Mouse (Mus musculus) thymus, adult 2 months (tissue): ENCODE results near the gene Lypla2. TPM values are rescaled to one million over a fixed set of nuclear protein-coding genes. Genes with fewer than 3 reads are reported as not detected.

Source experiments
- DNase-seq: peaks from one replicate; pipeline ENCODE4 v3.0.0; 2021
- H3K27ac ChIP-seq: fragments of 200-500 bp; 2 replicates; pipeline ENCODE4 v1.5.1; 2012; ENCODE audit warnings: low read length, control low read depth; ENCODE audit not compliant: control insufficient read depth, insufficient read depth
- H3K27me3 ChIP-seq: fragments of 200-500 bp; 2 replicates; pipeline ENCODE4 v1.6.1; 2012; ENCODE audit warnings: mild to moderate bottlenecking, low read length, moderate library complexity, mixed read lengths; ENCODE audit not compliant: control insufficient read depth, insufficient read depth
- H3K36me3 ChIP-seq: fragments of 200-500 bp; 2 replicates; pipeline ENCODE4 v1.6.1; 2012; ENCODE audit warnings: mild to moderate bottlenecking, low read length, moderate library complexity; ENCODE audit not compliant: control insufficient read depth, insufficient read depth
- H3K4me1 ChIP-seq: fragments of 200-500 bp; replicated peaks from 2 replicates; pipeline ENCODE4 v1.6.1; 2012; ENCODE audit warnings: low read length; ENCODE audit not compliant: control insufficient read depth, insufficient read depth
- H3K4me3 ChIP-seq: fragments of 200-500 bp; 2 replicates; pipeline ENCODE4 v1.5.1; 2012; ENCODE audit warnings: mild to moderate bottlenecking, low read length, control low read depth, moderate library complexity; ENCODE audit not compliant: control insufficient read depth, insufficient read depth
- CTCF ChIP-seq: fragments of 200-500 bp; IDR thresholded peaks from 2 replicates; pipeline ENCODE4 v1.5.1; 2012; ENCODE audit warnings: mild to moderate bottlenecking, control low read depth, low read length, moderate library complexity, borderline replicate concordance; ENCODE audit not compliant: control insufficient read depth, poor library complexity, insufficient read depth; ENCODE audit errors: extremely low read depth
- POLR2A ChIP-seq: fragments of 200-500 bp; IDR thresholded peaks from 2 replicates; pipeline ENCODE4 v1.6.1; 2012; ENCODE audit warnings: mild to moderate bottlenecking, low read length, control low read depth, moderate library complexity; ENCODE audit not compliant: control insufficient read depth, poor library complexity, insufficient read depth; ENCODE audit errors: extremely low read depth
- WGBS: fragments of 180-500 bp; shearing (Covaris S2); methylation state at CpG from one replicate; pipeline ENCODE4 v1.1.7; 2018; 5-methylcytosine and 5-hydroxymethylcytosine counted together
- polyA plus RNA-seq: library from polyadenylated mRNA; depleted of rRNA; stranded (reverse); fragments of >200 nt; gene quantifications from 2 replicates; pipeline ENCODE4 v1.2.3, GENCODE M21; 2012

Gene Lypla2
- polyA plus RNA-seq, 1 experiment: 224 TPM

DNA sequence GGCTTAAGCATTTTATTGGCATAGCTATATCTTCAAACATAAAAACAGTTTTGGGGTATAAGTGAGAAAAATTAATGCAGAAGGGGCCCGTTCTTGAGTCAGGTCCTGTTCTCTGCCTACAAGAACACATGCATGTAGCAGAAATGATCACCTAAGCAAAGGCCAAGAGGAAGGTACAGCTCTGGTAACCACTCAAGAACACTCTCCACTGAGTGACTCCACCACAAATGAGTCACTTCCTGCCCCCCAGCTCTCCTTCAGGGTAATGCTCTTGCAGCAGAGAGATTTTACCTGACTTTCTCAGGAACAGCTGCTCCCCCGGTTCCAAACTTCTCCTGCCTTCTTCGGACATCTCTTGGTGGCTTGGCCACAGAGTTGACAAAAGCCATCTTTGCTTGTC lies 34.4 kb upstream of the Lypla2 start:
- no peak for DNase-seq
- Histone ChIP-seq H3K4me1 (no peaks in the 10 kb centered on the region), H3K27ac (no peak overlapping the region), H3K36me3 (peaks cover 92% of the 10 kb centered on the region), H3K4me3 (no peak overlapping the region), H3K27me3 (no peaks in the 10 kb centered on the region)
- TF ChIP-seq POLR2A: no peak
- TF ChIP-seq CTCF: no peak
- 78% methylated on average over 3 of the region's 3 CpGs for WGBS

GRCm38 (mm10) chr4:136004921-136005320 lies 32.5 kb upstream of the Lypla2 start:
- WGBS: 94% methylated on average over 2 of the region's 2 CpGs
- H3K36me3 ChIP-seq: peaks cover 73% of the 10 kb centered on the region

DNA sequence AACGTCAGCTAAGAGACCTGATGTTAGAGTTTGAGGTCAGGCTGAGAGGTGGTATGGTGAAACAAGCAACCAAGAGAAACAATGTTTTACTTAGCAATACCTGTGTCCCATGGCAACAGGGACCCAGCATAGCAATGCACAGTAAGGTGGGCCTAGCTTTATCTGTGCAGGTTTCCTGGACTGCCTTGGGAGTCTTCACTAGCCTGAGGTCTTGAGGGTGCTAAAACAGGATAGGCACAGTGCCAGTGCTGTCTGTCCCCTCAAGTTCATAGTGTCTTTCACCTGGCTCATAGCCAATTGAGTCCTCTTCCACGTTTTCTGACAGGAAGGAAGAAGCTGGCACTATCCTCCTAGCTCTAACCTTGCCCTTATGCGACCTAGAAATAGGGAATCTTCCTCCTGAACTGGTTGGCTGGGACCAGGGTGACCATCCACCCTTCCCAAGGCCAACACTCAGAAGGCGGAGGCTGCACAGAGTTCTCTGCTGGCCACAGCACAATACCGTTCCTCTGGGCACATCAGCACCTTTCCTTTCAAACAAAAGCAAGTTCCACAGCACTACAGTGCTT lies 31.8 kb upstream of the Lypla2 start:
- WGBS: 90% methylated on average over 5 of the region's 5 CpGs
- H3K4me3 ChIP-seq: no peak overlapping the region
- no peak for TF ChIP-seq POLR2A
- no peak for TF ChIP-seq CTCF
- no peaks in the 10 kb centered on the region for H3K27me3 ChIP-seq
- no peak for DNase-seq
- H3K27ac ChIP-seq: no peak overlapping the region
- H3K4me1 ChIP-seq: no peaks in the 10 kb centered on the region
- H3K36me3 ChIP-seq: peaks cover 66% of the 10 kb centered on the region

More at GRCm38 (mm10) chr4:136004921-136005320, 32.5 kb upstream of the Lypla2 start:
- Histone ChIP-seq H3K27me3 (no peaks in the 10 kb centered on the region), H3K4me1 (no peaks in the 10 kb centered on the region), H3K4me3 (no peak overlapping the region), H3K27ac (no peak overlapping the region)
- TF ChIP-seq POLR2A (no peak), CTCF (no peak)
- no peak for DNase-seq

DNA sequence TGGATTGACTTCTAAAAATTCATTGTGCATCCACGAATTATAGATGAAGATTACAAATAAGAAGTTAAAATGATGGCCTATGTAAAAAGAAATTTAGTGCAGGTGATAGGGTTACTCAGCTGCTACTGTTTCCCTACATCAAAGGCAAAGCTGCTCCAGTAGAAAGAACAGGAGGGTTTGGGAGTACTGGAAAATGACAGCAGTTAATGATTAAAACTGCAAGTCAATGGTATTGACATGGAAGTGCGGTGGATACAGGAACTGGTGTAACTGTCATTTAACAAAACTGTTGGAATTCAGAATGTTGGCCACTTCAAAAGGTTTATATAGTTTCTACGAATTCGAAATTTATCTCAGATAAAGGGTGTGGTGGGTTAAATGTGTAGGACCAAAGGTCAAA lies 22.7 kb upstream of the Lypla2 start:
- H3K27ac ChIP-seq: no peak overlapping the region
- no peak overlapping the region for H3K4me3 ChIP-seq
- no peaks in the 10 kb centered on the region for H3K36me3 ChIP-seq
- TF ChIP-seq CTCF: no peak
- TF ChIP-seq POLR2A: no peak
- H3K4me1 ChIP-seq: no peaks in the 10 kb centered on the region
- H3K27me3 ChIP-seq: no peaks in the 10 kb centered on the region
- 94% methylated on average over 4 of the region's 4 CpGs for WGBS
- DNase-seq: no peak

GRCm38 (mm10) chr4:135993941-135994340 lies 21.5 kb upstream of the Lypla2 start:
- Histone ChIP-seq H3K4me1 (no peaks in the 10 kb centered on the region), H3K27me3 (no peaks in the 10 kb centered on the region), H3K27ac (no peak overlapping the region), H3K36me3 (no peaks in the 10 kb centered on the region), H3K4me3 (no peak overlapping the region)
- TF ChIP-seq CTCF (no peak), POLR2A (no peak)
- no peak for DNase-seq
- 98% methylated on average over 6 of the region's 6 CpGs for WGBS

- Histone ChIP-seq H3K27me3 (no peaks in the 10 kb centered on the region), H3K4me1 (peaks cover 8% of the 10 kb centered on the region), H3K36me3 (peaks cover 6% of the 10 kb centered on the region), H3K4me3 (no peak overlapping the region), H3K27ac (no peak overlapping the region)
- TF ChIP-seq CTCF: no peak
- DNase-seq: no peak
- 87% methylated on average over 9 of the region's 9 CpGs for WGBS
These were observed 15.3 kb upstream of the Lypla2 start for GRCm38 (mm10) chr4:135987714-135988113.
